Mouse (Mus musculus): ENCODE results near the gene Map3k20.
A peak's percentile ranks its signal among the peaks of the same experiment; 100 is the strongest.

Gene Map3k20

GRCm38 (mm10) chr2:72321591-72321990 lies 36.2 kb downstream of the Map3k20 start:
- DNase-seq (ENCODE audit: low read depth) = no peak

- DNase-seq (ENCODE audit: low read depth) = no peak
Observed at GRCm38 (mm10) chr2:72322681-72323353, 37.4 kb downstream of the Map3k20 start.

GRCm38 (mm10) chr2:72324436-72324835 lies 39.0 kb downstream of the Map3k20 start:
- DNase-seq (ENCODE audit: low read depth) = no peak

- DNase-seq (ENCODE audit: low read depth) = no peak
Observed at GRCm38 (mm10) chr2:72326491-72326890, 41.1 kb downstream of the Map3k20 start.

- DNase-seq (ENCODE audit: low read depth) = no peak
Observed at GRCm38 (mm10) chr2:72328435-72328834, 43.0 kb downstream of the Map3k20 start.

- no peak for DNase-seq (ENCODE audit: low read depth)
Observed at GRCm38 (mm10) chr2:72330955-72331481, 45.6 kb downstream of the Map3k20 start.

- DNase-seq (ENCODE audit: low read depth) = no peak
Observed at GRCm38 (mm10) chr2:72332067-72332466, 46.6 kb downstream of the Map3k20 start.

GRCm38 (mm10) chr2:72333210-72333609 lies 47.8 kb downstream of the Map3k20 start:
- no peak for DNase-seq (ENCODE audit: low read depth)

- no peak for DNase-seq (ENCODE audit: low read depth)
Observed at GRCm38 (mm10) chr2:72336840-72337239, 51.4 kb downstream of the Map3k20 start.

- no peak for DNase-seq (ENCODE audit: low read depth)
Observed at GRCm38 (mm10) chr2:72345281-72345680, 59.8 kb downstream of the Map3k20 start.

- peak; percentile 93 for DNase-seq (ENCODE audit: low read depth)
Observed at GRCm38 (mm10) chr2:72351329-72351728, 65.9 kb downstream of the Map3k20 start.

- peak; percentile 90 for DNase-seq (ENCODE audit: low read depth)
Observed at GRCm38 (mm10) chr2:72351776-72352175, 66.3 kb downstream of the Map3k20 start.

GRCm38 (mm10) chr2:72352756-72353155 lies 67.3 kb downstream of the Map3k20 start:
- DNase-seq (ENCODE audit: low read depth) = peak; percentile 12

- no peak for DNase-seq (ENCODE audit: low read depth)
Observed at GRCm38 (mm10) chr2:72356471-72356870, 71.0 kb downstream of the Map3k20 start.

- DNase-seq (ENCODE audit: low read depth) = no peak
Observed at GRCm38 (mm10) chr2:72361572-72361971, 76.1 kb downstream of the Map3k20 start.

- DNase-seq (ENCODE audit: low read depth) = peak; percentile 33
Observed at GRCm38 (mm10) chr2:72363449-72363848, 78.0 kb downstream of the Map3k20 start.

GRCm38 (mm10) chr2:72365930-72366329 lies 80.5 kb downstream of the Map3k20 start:
- peak; percentile 46 for DNase-seq (ENCODE audit: low read depth)

GRCm38 (mm10) chr2:72366503-72366902 lies 81.1 kb downstream of the Map3k20 start:
- DNase-seq (ENCODE audit: low read depth) = peak; percentile 85

GRCm38 (mm10) chr2:72367850-72368249 lies 82.4 kb downstream of the Map3k20 start:
- no peak for DNase-seq (ENCODE audit: low read depth)

GRCm38 (mm10) chr2:72369140-72369600 lies 83.7 kb downstream of the Map3k20 start:
- DNase-seq (ENCODE audit: low read depth) = no peak

GRCm38 (mm10) chr2:72372136-72372535 lies 86.7 kb downstream of the Map3k20 start:
- no peak for DNase-seq (ENCODE audit: low read depth)

- no peak for DNase-seq (ENCODE audit: low read depth)
Observed at GRCm38 (mm10) chr2:72374076-72374475, 88.6 kb downstream of the Map3k20 start.

- DNase-seq (ENCODE audit: low read depth) = no peak
Observed at GRCm38 (mm10) chr2:72375877-72376276, 90.4 kb downstream of the Map3k20 start.

- DNase-seq (ENCODE audit: low read depth) = no peak
Observed at GRCm38 (mm10) chr2:72376946-72377345, 91.5 kb downstream of the Map3k20 start.
